Mouse (Mus musculus): ENCODE data around the gene Krt19. TPM values are rescaled to one million over a fixed set of nuclear protein-coding genes. Genes with fewer than 3 reads are reported as not detected.

Krt19 gene
- polyA plus RNA-seq, 2 experiments from 2014 or later: not detected

DNA sequence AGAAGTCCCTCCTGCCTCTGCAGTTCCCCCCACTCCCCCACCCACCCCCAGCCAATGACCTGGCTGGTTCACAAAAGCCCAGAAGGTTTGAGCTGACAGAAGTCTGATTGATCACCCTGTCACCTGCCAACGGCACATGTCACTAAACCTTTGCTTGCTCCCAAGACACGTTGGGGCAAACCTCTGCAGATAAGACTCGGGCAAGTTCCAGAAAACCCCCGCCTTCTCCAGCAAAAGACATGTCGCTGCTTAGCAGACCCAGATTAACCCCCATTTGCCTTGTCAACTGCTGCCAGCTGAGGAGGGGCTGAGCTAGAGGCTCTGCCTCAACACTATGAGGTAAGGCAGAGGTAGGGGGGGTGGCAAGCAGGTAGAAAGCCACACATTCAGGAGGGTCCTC is 11.9 kb downstream of the Krt19 start:
- ATAC-seq: no peak

DNA sequence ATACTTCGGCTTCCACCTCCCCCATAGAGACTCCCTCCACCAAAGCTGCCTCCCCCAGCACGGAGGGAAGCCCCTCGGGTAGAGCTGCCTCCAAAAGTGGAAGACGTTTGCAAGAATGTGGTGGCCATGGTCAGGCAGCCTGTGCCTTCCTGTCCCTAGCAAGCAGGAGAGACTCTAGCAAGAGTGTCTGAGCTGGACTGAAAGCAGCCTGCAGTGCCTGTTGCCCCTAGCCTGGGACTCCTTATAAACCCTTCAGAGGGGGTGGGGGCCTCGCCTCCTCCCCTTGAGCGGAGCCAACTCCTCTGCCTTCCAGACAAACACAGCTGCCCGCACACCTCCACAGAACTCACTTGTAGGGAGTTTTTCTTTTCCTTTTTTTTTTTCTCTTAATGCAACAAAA is 12.7 kb downstream of the Krt19 start, which contains the start of gene Krt15:
Gene Krt15 (minus strand): TSS at position 198 of the 400 bp plus-strand sequence.
- no peak for ATAC-seq

DNA sequence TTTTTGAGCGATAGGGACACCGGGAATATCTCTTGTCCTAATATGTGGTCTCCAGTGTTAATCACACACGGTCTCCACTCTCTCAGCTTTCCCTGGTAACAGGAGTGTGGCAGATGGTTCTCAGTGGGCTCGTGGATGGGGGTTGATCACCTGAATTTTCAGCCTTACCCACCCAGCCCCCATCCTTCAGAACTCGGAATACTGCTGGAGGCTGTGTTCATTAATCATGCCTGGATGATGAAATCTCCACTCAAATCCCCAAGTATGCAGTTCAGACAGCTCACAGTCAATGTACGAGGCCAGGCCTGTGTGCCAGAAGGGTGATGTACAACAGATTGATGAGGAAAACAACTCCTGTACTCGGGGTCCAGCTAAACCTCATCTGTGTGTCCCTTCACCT is 23.6 kb downstream of the Krt19 start:
- no peak for ATAC-seq

DNA sequence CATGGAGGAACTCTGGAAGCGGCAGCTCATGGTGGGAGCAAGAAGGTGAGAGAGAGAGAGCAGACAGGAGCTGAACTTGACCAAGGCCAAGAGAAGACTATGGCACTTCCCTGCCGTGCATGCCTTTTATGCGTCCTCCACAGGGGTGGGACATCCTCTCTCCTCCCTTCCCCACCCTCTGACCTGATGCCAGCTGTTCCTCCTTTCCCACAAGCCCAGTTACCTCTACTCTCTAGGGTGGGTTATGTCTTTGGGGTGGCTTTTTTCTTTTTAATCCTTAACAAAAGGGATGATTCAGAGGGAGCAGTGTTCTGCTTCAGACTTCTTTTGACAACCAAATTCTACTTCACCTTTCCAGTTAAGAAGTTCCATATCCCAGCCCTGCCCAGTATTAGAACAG is 27.0 kb downstream of the Krt19 start, which contains the start of gene Krt13:
Gene Krt13 (minus strand): TSS at position 101 of the 400 bp plus-strand sequence.
- ATAC-seq: no peak

DNA sequence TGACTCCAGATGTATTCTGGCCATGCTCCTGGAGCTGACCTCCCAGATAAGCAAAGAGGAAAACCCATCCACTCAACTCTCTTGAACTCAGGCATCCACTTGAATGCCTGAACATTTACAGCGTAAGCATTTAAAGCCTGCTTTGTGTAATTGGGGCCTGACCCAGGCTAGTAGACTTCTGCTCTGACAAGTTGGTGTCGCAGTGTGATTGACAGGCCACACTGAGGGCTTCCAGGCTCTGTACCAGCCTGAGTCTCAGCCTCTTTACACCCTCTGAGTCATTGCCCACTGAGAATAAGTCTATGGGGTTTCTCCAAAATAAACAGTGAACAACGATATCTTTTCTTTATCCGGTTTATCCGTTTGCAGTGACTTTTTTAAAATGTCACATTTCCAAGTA is 28.1 kb downstream of the Krt19 start:
- ATAC-seq: no peak

DNA sequence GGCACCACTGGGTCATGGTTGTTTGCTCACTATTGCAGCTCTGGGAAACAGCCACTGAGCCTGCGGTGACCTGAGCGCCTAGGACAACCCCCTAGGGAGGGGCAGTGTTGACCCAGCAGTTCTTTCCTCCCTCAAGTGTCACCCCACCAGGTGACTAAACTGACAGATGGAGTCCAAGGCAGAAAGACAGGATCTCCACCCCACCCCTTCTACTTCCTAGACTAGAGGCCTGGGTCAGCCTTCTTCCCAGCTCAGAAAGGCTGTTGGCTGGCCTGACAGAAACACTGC is 34.8 kb downstream of the Krt19 start:
- ATAC-seq: no peak

DNA sequence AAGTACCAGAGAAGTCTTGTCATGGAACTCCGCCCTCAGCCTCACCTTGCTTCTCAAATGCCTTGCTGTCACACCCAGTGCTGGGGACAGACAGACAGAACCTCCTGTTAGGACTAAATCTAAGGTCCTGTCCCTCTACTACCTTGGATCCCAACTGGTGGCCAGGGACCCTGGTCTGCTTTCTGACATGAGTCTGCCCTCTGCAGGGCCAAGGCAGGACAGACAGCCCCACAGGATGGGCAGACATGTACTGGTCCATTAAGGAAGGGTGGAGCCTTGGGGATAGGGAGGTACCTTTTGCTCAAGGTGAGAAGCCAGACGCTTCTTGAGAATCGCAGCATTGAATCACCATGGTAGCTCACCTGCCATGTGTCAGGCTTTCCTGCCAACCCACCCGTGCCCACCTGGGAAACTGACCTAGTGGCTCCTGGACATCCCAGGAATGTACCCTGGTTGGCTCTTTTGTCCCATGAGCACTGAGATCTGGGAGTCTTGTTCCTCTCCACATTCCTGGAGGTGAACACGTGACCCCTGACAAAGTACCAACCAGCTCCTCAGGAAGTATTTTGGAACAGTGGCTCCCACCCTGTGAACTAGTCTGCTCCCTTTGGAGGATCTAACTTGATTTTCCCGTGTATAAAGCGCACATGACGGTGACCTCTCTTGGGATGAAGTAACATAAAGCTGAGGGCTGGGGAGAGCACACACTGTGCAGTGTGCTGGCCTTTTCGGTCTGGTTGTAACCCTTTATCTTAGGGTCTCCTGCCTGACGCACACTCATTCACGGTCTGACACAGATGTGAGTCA is 35.3 kb downstream of the Krt19 start:
- ATAC-seq: no peak

DNA sequence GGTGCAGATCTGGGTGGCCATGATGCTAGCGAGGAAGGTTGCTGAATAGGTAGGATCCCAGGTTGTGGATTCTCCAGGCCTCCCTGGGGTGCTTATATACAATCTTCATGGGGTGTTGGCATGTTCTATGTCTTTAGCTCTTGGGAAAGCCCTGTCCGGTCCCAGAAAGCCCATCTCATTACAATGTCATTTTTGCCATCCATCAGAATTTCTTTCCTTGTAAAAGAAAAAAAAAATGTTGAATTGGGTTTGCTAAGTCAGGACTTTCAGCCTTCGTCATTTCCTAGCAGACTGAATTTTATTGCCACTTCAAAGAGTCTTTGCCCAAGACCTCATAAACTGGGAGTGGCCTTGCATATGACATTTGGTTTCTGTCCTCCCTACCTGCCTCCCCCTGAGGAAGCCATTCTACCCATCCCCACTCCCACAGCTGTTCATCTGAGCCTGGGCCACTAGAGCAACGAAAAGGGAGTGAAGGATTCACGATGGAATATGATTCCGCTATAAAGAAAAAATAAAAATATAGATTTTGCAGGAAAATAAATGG is 42.8 kb downstream of the Krt19 start, which contains the start of gene Krt36:
Gene Krt36 (minus strand): TSS at position 51 of the 547 bp plus-strand sequence.
- no peak for ATAC-seq

DNA sequence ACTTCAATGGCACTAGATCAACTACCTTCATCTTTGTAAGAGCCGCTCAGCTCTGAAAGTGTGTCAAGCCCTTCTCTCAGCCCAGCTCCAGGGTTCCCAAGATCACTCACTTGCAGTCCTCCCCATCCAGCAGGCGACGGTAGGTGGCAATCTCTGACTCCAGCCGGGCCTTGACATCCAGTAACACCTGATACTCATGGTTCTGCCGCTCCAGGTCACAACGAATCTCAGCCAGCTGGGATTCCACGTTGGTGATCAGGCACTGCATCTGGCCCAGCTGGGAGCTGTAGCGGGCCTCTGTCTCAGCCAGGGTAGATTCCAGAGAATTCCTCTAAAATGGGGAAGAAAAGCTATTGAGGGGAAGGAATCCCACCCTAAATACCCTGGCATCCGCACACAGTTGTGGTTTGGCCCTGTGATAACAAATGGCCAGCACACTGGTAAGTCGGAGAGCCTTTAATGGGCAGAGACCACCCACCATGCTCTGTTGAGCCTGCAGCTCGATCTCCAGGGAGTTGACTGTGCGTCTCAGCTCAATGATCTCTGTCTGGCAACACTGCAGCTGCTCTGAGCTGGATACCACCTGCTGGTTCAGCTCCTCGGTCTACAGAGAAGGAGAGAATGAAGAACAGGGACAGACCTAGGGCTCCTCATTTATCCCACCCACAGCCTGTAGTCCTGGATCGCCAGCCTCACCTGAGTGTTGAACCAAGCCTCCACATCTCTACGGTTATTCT is 45.6 kb downstream of the Krt19 start:
- no peak for ATAC-seq

DNA sequence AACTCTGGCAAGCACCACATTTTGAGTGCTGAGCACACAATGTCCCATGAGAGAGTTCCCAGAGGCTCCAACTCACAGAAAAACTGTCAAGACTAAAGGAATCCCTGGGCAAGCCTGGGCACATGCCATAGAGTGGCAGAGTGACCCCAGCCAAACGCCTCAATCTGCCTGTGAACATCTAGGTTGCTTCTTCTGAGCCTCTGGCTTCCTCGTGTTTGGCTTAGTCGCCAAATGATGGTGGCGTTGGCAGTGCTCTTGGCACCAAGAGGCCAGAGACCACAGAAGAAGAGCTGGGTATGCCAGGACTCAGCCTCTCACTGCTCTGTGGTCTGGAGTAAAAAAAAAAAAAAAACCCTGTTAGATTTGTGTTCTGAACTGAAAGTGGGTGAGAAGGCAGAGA is 48.1 kb downstream of the Krt19 start:
- no peak for ATAC-seq

DNA sequence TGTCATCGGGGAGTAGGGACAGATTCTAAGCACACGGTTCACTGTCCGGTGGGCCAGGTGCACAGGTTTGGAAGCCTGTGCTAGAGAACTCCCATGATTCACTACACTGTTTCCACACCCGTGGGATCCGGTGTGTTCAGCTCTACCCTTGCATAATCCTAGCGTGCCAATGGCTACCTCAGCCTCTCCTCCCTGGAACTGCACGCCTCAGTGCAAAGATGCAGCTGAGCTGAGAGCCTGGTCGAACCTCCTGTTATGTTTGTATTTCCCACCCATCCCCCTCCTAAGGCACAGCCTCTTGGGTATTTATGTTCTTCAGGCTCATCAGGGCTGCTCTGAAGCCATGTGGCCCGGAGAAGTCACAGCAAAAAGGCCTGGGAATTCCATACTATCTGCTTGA is 50.6 kb downstream of the Krt19 start:
- no peak for ATAC-seq

DNA sequence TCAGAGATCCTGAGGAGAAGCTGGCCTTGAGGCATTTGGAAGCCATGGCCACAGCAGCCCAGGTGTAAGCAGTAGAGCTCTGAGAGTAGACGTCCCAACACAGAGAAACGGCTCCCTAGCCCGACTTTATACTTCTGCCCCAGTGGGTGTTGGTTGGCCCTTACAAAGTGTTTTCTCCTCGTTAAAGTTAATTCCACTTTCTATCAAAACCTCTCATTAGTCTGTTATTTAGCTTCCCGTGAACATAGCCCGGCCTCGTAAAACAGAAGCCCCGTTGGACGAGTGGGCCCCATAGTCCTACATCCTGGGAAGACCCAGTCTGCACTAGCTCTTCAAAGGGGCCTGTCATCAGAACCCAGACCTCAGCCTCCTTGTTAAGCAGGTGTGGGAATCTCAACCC is 52.3 kb downstream of the Krt19 start, which contains the start of gene Krt35:
Gene Krt35 (minus strand): TSS at position 101 of the 400 bp plus-strand sequence.
- no peak for ATAC-seq

Other genes starting within 250 kb of the Krt19 start
- gene Krtap31-1, start 240.7 kb downstream of the Krt19 start, polyA plus RNA-seq (2017; shearing (Covaris generic)): not detected
- gene Gm11565, start 233.9 kb downstream of the Krt19 start, polyA plus RNA-seq (2017; shearing (Covaris generic)): not detected
- gene Krtap31-2, start 212.4 kb downstream of the Krt19 start, polyA plus RNA-seq (2017; shearing (Covaris generic)): not detected
- gene Krtap9-5, start 200.2 kb downstream of the Krt19 start, polyA plus RNA-seq (2017; shearing (Covaris generic)): not detected
- gene Krtap29-1, start 169.6 kb downstream of the Krt19 start, polyA plus RNA-seq (2017; shearing (Covaris generic)): not detected
- gene Krtap16-1, start 162.1 kb downstream of the Krt19 start, polyA plus RNA-seq (2017; shearing (Covaris generic)): not detected
- gene Krtap17-1, start 154.7 kb downstream of the Krt19 start, polyA plus RNA-seq (2017; shearing (Covaris generic)): not detected
- not detected for gene Krt33a, start 132.5 kb downstream of the Krt19 start, polyA plus RNA-seq (2017; shearing (Covaris generic))
- not detected for gene Krt33b, start 118.8 kb downstream of the Krt19 start, polyA plus RNA-seq (2017; shearing (Covaris generic))
- not detected for gene Krt34, start 107.1 kb downstream of the Krt19 start, polyA plus RNA-seq (2017; shearing (Covaris generic))
- gene Krt31, start 98.1 kb downstream of the Krt19 start, polyA plus RNA-seq (2017; shearing (Covaris generic)): not detected
- gene Krt32, start 60.4 kb downstream of the Krt19 start, polyA plus RNA-seq (2017; shearing (Covaris generic)): not detected
- not detected for gene Krt35, start 52.4 kb downstream of the Krt19 start, polyA plus RNA-seq (2017; shearing (Covaris generic))
- not detected for gene Krt36, start 43.0 kb downstream of the Krt19 start, polyA plus RNA-seq (2017; shearing (Covaris generic))
- gene Krt13, start 27.1 kb downstream of the Krt19 start, polyA plus RNA-seq (2017; shearing (Covaris generic)): not detected
- not detected for gene Krt15, start 12.7 kb downstream of the Krt19 start, polyA plus RNA-seq (2017; shearing (Covaris generic))
- gene Krt9, start 44.6 kb upstream of the Krt19 start, polyA plus RNA-seq (2017; shearing (Covaris generic)): not detected
- not detected for gene Krt14, start 58.9 kb upstream of the Krt19 start, polyA plus RNA-seq (2017; shearing (Covaris generic))
- not detected for gene Krt16, start 100.2 kb upstream of the Krt19 start, polyA plus RNA-seq (2017; shearing (Covaris generic))
- 1 to 10 TPM; 1.7 to 6.4 TPM for gene Krt17, start 112.4 kb upstream of the Krt19 start, polyA plus RNA-seq (2017; shearing (Covaris generic))
- not detected for gene Krt42, start 121.2 kb upstream of the Krt19 start, polyA plus RNA-seq (2017; shearing (Covaris generic))
- 1,000 to 10,000 TPM; 1,870 to 3,129 TPM for gene Eif1, start 171.2 kb upstream of the Krt19 start, polyA plus RNA-seq (2017; shearing (Covaris generic))
- gene Gast, start 185.7 kb upstream of the Krt19 start, polyA plus RNA-seq (2017; shearing (Covaris generic)): not detected
- under 1 TPM in 1 of 2 experiments, not detected in 1; 0.50 TPM for gene Hap1, start 207.5 kb upstream of the Krt19 start, polyA plus RNA-seq (2017; shearing (Covaris generic))
- 1 to 10 TPM in 1 of 2 experiments, under 1 TPM in 1; 0.32 to 1.9 TPM for gene Jup, start 249.1 kb upstream of the Krt19 start, polyA plus RNA-seq (2017; shearing (Covaris generic))

Measured in CD4-positive, CD25-positive, alpha-beta regulatory T cell, adult 4 months (primary cell).